Mouse (Mus musculus): ENCODE results near the gene Bbox1. TPM values are rescaled to one million over a fixed set of nuclear protein-coding genes. Genes with fewer than 3 reads are reported as not detected.

The Bbox1 gene
- total RNA-seq, 2 experiments from 2014 or later: not detected

GRCm38 (mm10) chr2:110285829-110286504, 28.4 kb downstream of the Bbox1 start:
- no peak for ATAC-seq (replicated peaks; ENCODE audit: low FRiP score, poor library complexity, severe bottlenecking)

GRCm38 (mm10) chr2:110275424-110275823, 38.9 kb downstream of the Bbox1 start:
- ATAC-seq (replicated peaks; ENCODE audit: low FRiP score, poor library complexity, severe bottlenecking): no peak

- no peak for ATAC-seq (replicated peaks; ENCODE audit: low FRiP score, poor library complexity, severe bottlenecking)
These were observed 40.2 kb downstream of the Bbox1 start for GRCm38 (mm10) chr2:110274160-110274559.

GRCm38 (mm10) chr2:110269281-110269680, 45.1 kb downstream of the Bbox1 start:
- no peak for ATAC-seq (replicated peaks; ENCODE audit: low FRiP score, poor library complexity, severe bottlenecking)

- no peak for ATAC-seq (replicated peaks; ENCODE audit: low FRiP score, poor library complexity, severe bottlenecking)
These were observed 82.1 kb downstream of the Bbox1 start for GRCm38 (mm10) chr2:110232252-110232651.

GRCm38 (mm10) chr2:110230753-110231152, 83.6 kb downstream of the Bbox1 start:
- no peak for ATAC-seq (replicated peaks; ENCODE audit: low FRiP score, poor library complexity, severe bottlenecking)

- ATAC-seq (replicated peaks; ENCODE audit: low FRiP score, poor library complexity, severe bottlenecking): no peak
These were observed 84.9 kb downstream of the Bbox1 start for GRCm38 (mm10) chr2:110229143-110230087.

- no peak for ATAC-seq (replicated peaks; ENCODE audit: low FRiP score, poor library complexity, severe bottlenecking)
These were observed 87.9 kb downstream of the Bbox1 start for GRCm38 (mm10) chr2:110226421-110226820.

- no peak for ATAC-seq (replicated peaks; ENCODE audit: low FRiP score, poor library complexity, severe bottlenecking)
These were observed 88.4 kb downstream of the Bbox1 start for GRCm38 (mm10) chr2:110225969-110226368.

- no peak for ATAC-seq (replicated peaks; ENCODE audit: low FRiP score, poor library complexity, severe bottlenecking)
These were observed 91.6 kb downstream of the Bbox1 start for GRCm38 (mm10) chr2:110222793-110223192.

- no peak for ATAC-seq (replicated peaks; ENCODE audit: low FRiP score, poor library complexity, severe bottlenecking)
These were observed 93.9 kb downstream of the Bbox1 start for GRCm38 (mm10) chr2:110220492-110220891.

GRCm38 (mm10) chr2:110215685-110216058, 98.7 kb downstream of the Bbox1 start:
- ATAC-seq (replicated peaks; ENCODE audit: low FRiP score, poor library complexity, severe bottlenecking): no peak

- no peak for ATAC-seq (replicated peaks; ENCODE audit: low FRiP score, poor library complexity, severe bottlenecking)
These were observed 99.2 kb downstream of the Bbox1 start for GRCm38 (mm10) chr2:110214991-110215684.

- ATAC-seq (replicated peaks; ENCODE audit: low FRiP score, poor library complexity, severe bottlenecking): no peak
These were observed 100.1 kb downstream of the Bbox1 start for GRCm38 (mm10) chr2:110214278-110214677.

Other genes starting within 250 kb of the Bbox1 start
- not detected in 2 replicates for gene Fibin, start 48.6 kb upstream of the Bbox1 start, total RNA-seq (2015; ENCODE audit: low replicate concordance)
- gene Fibin, start 48.6 kb upstream of the Bbox1 start, total RNA-seq (2017; ENCODE audit: low replicate concordance): not detected in 2 replicates